Mouse (Mus musculus) CH12.LX (cell line): ENCODE measurements around the gene Iqca.

Experiments used
- CHD2 ChIP-seq: IDR thresholded peaks from 2 replicates; pipeline ENCODE4 v1.6.1; 2011; ENCODE audit warnings: low read length, improper control_type of control experiment
- CTCF ChIP-seq, 2 experiments: IDR thresholded peaks in 1 of 2; conservative IDR thresholded peaks in 1 of 2; 2 replicates each; pipeline ENCODE4 v1.5.1; 2011 to 2012; ENCODE audit warnings: low read depth in 2 of 2, low read length in 2 of 2, improper control_type of control experiment in 1 of 2, inconsistent platforms in 1 of 2, mild to moderate bottlenecking in 1 of 2, moderate library complexity in 1 of 2
- EP300 ChIP-seq: IDR thresholded peaks from 2 replicates; pipeline ENCODE4 v1.6.1; 2011; ENCODE audit warnings: low read length, improper control_type of control experiment
- POLR2AphosphoS2 ChIP-seq: IDR thresholded peaks from 2 replicates; pipeline ENCODE4 v1.6.1; 2011; ENCODE audit warnings: low read depth, low read length, improper control_type of control experiment
- RCOR1 ChIP-seq: conservative IDR thresholded peaks from 2 replicates; pipeline ENCODE4 v1.6.1; 2012; ENCODE audit warnings: low read depth, mild to moderate bottlenecking, inconsistent platforms, low read length, improper control_type of control experiment
- ZC3H11A ChIP-seq: IDR thresholded peaks from 2 replicates; pipeline ENCODE4 v1.6.1; 2012; ENCODE audit warnings: low read depth, mild to moderate bottlenecking, inconsistent platforms, low read length, improper control_type of control experiment

DNA sequence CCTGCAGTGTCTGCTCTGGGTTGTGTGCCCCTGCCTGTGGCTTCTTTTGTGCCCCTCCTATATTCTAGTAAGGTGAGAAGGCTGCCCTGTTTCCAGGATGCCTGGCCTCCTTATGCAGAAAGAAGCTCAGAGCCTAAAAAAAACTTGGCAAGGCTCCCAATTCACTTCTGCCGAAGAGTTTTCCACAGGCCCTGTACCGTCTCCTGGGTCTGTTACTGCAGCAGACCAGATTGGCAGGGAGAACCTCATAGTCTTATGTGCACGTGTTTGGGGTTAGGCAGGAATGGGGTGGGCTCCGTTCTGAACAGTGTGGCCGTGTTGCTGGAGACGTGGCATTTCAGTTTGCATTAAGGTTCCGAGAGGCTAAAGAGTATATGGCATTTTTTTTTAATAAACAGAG lies 23.0 kb upstream of the Iqca start:
- TF ChIP-seq CTCF (conservative IDR thresholded peaks at IDR 0.05 in 1 of 2, IDR thresholded peaks at IDR 0.05 in 1 of 2; ENCODE audit: low read depth in 2 of 2, low read length in 2 of 2) (no peak), ZC3H11A (no peak), EP300 (no peak), RCOR1 (no peak), CHD2 (no peak), POLR2AphosphoS2 (no peak)
